Mouse (Mus musculus): ENCODE measurements around the gene Cenph. TPM values are rescaled to one million over a fixed set of nuclear protein-coding genes. Genes with fewer than 3 reads are reported as not detected.

Cenph gene
- polyA plus RNA-seq (2017; shearing (Covaris generic)), result 5.1 TPM

DNA sequence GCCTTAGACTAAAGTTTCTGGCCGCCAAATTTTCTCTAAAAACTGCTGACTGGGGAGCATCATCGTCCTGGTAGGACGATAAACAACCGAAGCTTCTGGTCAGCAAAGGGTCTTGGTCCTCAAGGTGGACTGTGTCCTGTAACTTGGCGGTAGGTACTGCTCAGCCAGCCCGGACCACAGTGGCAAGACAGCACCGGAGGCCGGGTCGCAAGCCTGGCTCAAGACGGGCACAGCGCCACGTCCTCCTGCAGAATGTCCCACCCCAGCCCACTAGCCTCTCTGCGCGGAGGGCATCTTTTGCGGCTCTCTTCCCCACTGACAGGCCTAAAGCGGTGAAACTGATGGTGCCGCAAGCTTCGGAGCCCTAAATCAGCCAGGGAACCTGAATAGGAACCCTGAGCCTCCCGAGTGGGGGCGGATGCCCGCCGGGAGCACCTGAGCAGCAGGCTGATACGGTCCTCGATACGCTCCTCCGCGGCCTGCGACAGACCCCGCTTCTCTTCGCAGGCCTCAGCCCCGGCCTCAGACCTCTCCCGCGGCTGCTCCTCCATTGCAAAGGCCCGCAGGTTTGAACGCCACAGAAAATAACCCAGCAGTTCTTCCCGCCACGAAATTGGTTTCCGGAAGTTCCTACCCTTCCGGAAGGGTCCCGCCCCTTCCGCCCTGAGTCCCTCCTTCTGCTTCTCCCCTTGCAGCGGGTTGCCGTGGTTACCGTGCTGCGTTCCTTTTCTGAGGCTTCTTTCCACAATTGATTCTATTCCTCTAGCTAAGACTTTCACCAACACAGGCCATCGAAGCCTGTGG is at the start of gene Cenph:
Gene Cenph (minus strand): TSS at position 648 of the 804 bp plus-strand sequence.

DNA sequence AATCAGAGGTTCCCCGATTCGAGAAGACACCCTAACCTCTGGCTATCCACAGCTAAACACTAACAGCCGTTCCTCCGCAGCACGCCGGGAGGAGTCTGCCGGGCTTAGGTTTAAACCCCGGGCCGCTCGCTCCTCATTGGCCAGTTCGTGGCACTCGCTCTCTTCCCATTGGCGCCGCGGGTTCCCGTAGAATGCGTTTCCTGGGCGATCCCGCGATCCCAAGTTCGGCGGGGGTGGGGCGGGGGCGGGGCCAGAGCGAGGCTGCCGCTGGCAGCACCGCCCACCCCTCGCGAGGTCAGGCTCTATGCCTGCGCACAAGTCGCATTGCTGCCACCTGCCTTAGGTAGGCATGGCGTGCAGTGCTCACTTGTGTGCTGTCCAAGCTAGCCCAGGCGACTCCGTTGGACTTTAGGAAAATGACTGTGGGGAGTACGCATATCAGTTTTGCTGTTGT is 10.7 kb upstream of the Cenph start, which contains the start of gene Ccnb1:
Gene Ccnb1 (minus strand): TSS at position 157 of the 454 bp plus-strand sequence.

GRCm38 (mm10) chr13:100744036-100744744 is 31.5 kb downstream of the Cenph start, which contains the start of gene Mrps36:
Gene Mrps36, minus strand, starts transcription at chr13:100744659.

GRCm38 (mm10) chr13:100730861-100731176 is 44.9 kb downstream of the Cenph start, which contains the start of gene Cdk7:
Gene Cdk7, minus strand, starts transcription at chr13:100730939.

Other genes starting within 250 kb of the Cenph start
- gene Ocln, start 223.2 kb downstream of the Cenph start, polyA plus RNA-seq (2017; shearing (Covaris generic)), result 0.61 TPM
- gene Marveld2, start 158.9 kb downstream of the Cenph start, polyA plus RNA-seq (2017; shearing (Covaris generic)), result 9.4 TPM
- 132 TPM for gene Ak6, start 124.9 kb downstream of the Cenph start, polyA plus RNA-seq (2017; shearing (Covaris generic))
- 29.2 TPM for gene Rad17, start 124.8 kb downstream of the Cenph start, polyA plus RNA-seq (2017; shearing (Covaris generic))
- gene Taf9, start 124.3 kb downstream of the Cenph start, polyA plus RNA-seq (2017; shearing (Covaris generic)), result 2.6 TPM
- gene Ccdc125, start 106.2 kb downstream of the Cenph start, polyA plus RNA-seq (2017; shearing (Covaris generic)), result 22.6 TPM
- 93.5 TPM for gene Cdk7, start 45.0 kb downstream of the Cenph start, polyA plus RNA-seq (2017; shearing (Covaris generic))
- 114 TPM for gene Mrps36, start 31.2 kb downstream of the Cenph start, polyA plus RNA-seq (2017; shearing (Covaris generic))
- gene Ccnb1, start 10.7 kb upstream of the Cenph start, polyA plus RNA-seq (2017; shearing (Covaris generic)), result 12.8 TPM
- 12.0 TPM for gene Slc30a5, start 57.5 kb upstream of the Cenph start, polyA plus RNA-seq (2017; shearing (Covaris generic))